8 mouse cellular contexts compared by ENCODE assay signal in the genomic region with DNA sequence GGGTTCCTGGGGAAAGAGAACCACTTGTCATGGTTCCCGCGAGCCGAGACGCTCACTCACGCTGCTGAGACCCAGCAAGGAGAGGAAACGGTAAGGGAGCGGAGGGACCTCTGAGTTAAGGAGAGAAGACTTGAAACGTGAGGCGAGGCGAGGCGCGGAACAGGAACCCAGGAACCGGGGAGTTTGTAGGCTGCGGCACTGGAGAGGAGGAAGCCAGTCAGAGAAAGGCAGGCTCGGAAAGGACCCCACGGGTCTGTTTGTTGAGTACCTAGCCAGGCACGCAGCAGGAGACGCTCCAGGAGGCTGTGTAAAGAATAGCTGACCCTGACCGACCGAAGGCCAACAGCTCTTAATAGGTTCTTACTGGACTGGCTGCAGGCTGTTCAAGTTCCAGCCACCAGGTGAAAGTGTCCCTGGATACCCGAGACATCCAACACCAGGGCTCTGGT. TPM values are rescaled to one million over a fixed set of nuclear protein-coding genes. Genes with fewer than 3 reads are reported as not detected.
DNase-seq lines count a peak whose midpoint lies in the region; ATAC-seq and TF ChIP-seq lines count a peak whose summit lies in the region.

No protein-coding gene starts in this region.

- TF ChIP-seq POLR2A in thymus, adult 2 months (IDR thresholded peaks at IDR 0.05; ENCODE audit: control insufficient read depth, extremely low read depth, insufficient read depth, low read length, poor library complexity), result no peak

- H3K9ac ChIP-seq in heart, embryonic 15.5 days, result peak overlapping the region; percentile 15; the same call in 1 of the 2 replicates
- no peak overlapping the region for H3K9ac ChIP-seq in midbrain, embryonic 12.5 days (replicated peaks)

- no peaks in the 10 kb centered on the region for H3K27me3 ChIP-seq in thymus, adult 2 months (ENCODE audit: control insufficient read depth, insufficient read depth, low read length)
- H3K27me3 ChIP-seq in heart, embryonic 15.5 days, result 0 out of 2 replicates have a peak, but pooled peaks cover 9% of the 10 kb centered on the region
- peaks cover 19% of the 10 kb centered on the region for H3K27me3 ChIP-seq in midbrain, embryonic 12.5 days

- no peaks in the 10 kb centered on the region for H3K36me3 ChIP-seq in thymus, adult 2 months (ENCODE audit: control insufficient read depth, insufficient read depth, low read length)
- no peaks in the 10 kb centered on the region for H3K36me3 ChIP-seq in heart, embryonic 15.5 days
- H3K36me3 ChIP-seq in midbrain, embryonic 12.5 days, result no peaks in the 10 kb centered on the region

- peak overlapping the region; percentile 61 for H3K4me2 ChIP-seq in heart, embryonic 15.5 days
- H3K4me2 ChIP-seq in midbrain, embryonic 12.5 days (replicated peaks), result peak overlapping the region; percentile 29

- H3K4me3 ChIP-seq in thymus, adult 2 months (ENCODE audit: control insufficient read depth, insufficient read depth, low read length), result peak overlapping the region; percentile 3; the same call in 1 of the 2 replicates
- H3K4me3 ChIP-seq in heart, embryonic 15.5 days, result peak overlapping the region; percentile 34
- H3K4me3 ChIP-seq in midbrain, embryonic 12.5 days, result no peak overlapping the region

- no peak overlapping the region for H3K27ac ChIP-seq in thymus, adult 2 months (ENCODE audit: control insufficient read depth, insufficient read depth, low read length)
- no peak overlapping the region for H3K27ac ChIP-seq in heart, embryonic 15.5 days
- no peak overlapping the region for H3K27ac ChIP-seq in midbrain, embryonic 12.5 days (replicated peaks)

- peak; percentile 22 for DNase-seq in thymus, adult 2 months
- no peak for DNase-seq in thymus, adult 18-20 months
- DNase-seq in kidney, postnatal 36 days, result peak; percentile 79 to 84
- DNase-seq in spleen, adult 12 weeks (ENCODE audit: low spot score), result no peak
- DNase-seq in urinary bladder, postnatal 10 days (ENCODE audit: low spot score), result no peak
- no peak for DNase-seq in spleen, postnatal 10 days (ENCODE audit: low spot score in 2 of 2)

- TF ChIP-seq CTCF in thymus, adult 2 months (IDR thresholded peaks at IDR 0.05; ENCODE audit: borderline replicate concordance, control insufficient read depth, extremely low read depth, insufficient read depth, low read length, poor library complexity), result peak; percentile 9; the same call in 1 of the 2 replicates

- 4% methylated on average over 21 of the region's 21 CpGs for WGBS in thymus, adult 2 months
- 2% methylated on average over 21 of the region's 21 CpGs for WGBS in heart, embryonic 15.5 days
- WGBS in midbrain, embryonic 12.5 days, result 5% methylated on average over 21 of the region's 21 CpGs

- no peak for ATAC-seq in heart, embryonic 15.5 days (replicated peaks; ENCODE audit: insufficient number of reproducible peaks, insufficient read depth, low FRiP score, low read depth)
- no peak for ATAC-seq in midbrain, embryonic 12.5 days (ENCODE audit: low FRiP score, low read depth)

- H3K9me3 ChIP-seq in heart, embryonic 15.5 days (replicated peaks), result no peaks in the 10 kb centered on the region
- no peaks in the 10 kb centered on the region for H3K9me3 ChIP-seq in midbrain, embryonic 12.5 days

- H3K4me1 ChIP-seq in thymus, adult 2 months (replicated peaks; ENCODE audit: control insufficient read depth, insufficient read depth, low read length), result peaks cover 11% of the 10 kb centered on the region
- peaks cover 10% of the 10 kb centered on the region for H3K4me1 ChIP-seq in heart, embryonic 15.5 days (replicated peaks)
- H3K4me1 ChIP-seq in midbrain, embryonic 12.5 days, result no peaks in the 10 kb centered on the region

RNA-seq across cellular contexts. Expression of a gene that starts 31.9 kb away (rescaled TPM):
- 2.9 and 5.1 TPM in 2 replicates for polyA plus RNA-seq in thymus, adult 2 months (2012; rRNA removed)
- 0.26 and 0.68 TPM in 2 replicates for polyA plus RNA-seq in heart, embryonic 15.5 days (2015; fragmentation: Nextera tagmentation; extraction: Ambion mirVana)
- 0.26 and 0.38 TPM in 2 replicates for polyA plus RNA-seq in midbrain, embryonic 12.5 days (2016; fragmentation: Nextera tagmentation; extraction: Ambion mirVana)

Comparison
In these comparisons a context has a peak if more than half of its experiments do, and no peak if none do; other contexts are left out.
1. DNase-seq: peak in thymus, adult 2 months (single experiment) and kidney, postnatal 36 days (2 of 2); none in thymus, adult 18-20 months (0 of 2), spleen, adult 12 weeks (single experiment), urinary bladder, postnatal 10 days (single experiment) and spleen, postnatal 10 days (0 of 2).